Mouse (Mus musculus) brain, embryonic 14.5 days (tissue): ENCODE results near the gene Scd4.

ENCODE experiments used
- CTCF ChIP-seq: fragments of 200-500 bp; IDR thresholded peaks from 2 replicates; pipeline ENCODE4 v1.5.1; 2012; ENCODE audit warnings: inconsistent platforms, mild to moderate bottlenecking, moderate library complexity, borderline replicate concordance; ENCODE audit not compliant: insufficient read depth, insufficient read length; ENCODE audit errors: extremely low read depth
- POLR2A ChIP-seq: fragments of 200-500 bp; IDR thresholded peaks from 2 replicates; pipeline ENCODE4 v1.6.1; 2012; ENCODE audit warnings: mild to moderate bottlenecking, inconsistent platforms, borderline replicate concordance; ENCODE audit not compliant: poor library complexity, insufficient read depth, insufficient read length, severe bottlenecking; ENCODE audit errors: extremely low read depth

GRCm38 (mm10) chr19:44310814-44311213, 22.1 kb upstream of the Scd4 start:
- TF ChIP-seq POLR2A (no peak), CTCF (no peak)
